Mouse (Mus musculus): ENCODE results near the gene Galnt17.

GRCm38 (mm10) chr5:130924245-130924827, 384.0 kb downstream of the Galnt17 start:
- no peak for TF ChIP-seq CTCF (IDR thresholded peaks at IDR 0.05; ENCODE audit: low read depth, low read length)
- no peak for TF ChIP-seq POLR2A (IDR thresholded peaks at IDR 0.05; ENCODE audit: extremely low read depth, insufficient read depth, low read length)

All from liver, adult 2 months (tissue).